Mouse (Mus musculus) cerebellum, adult 2 months (tissue): ENCODE measurements around the gene Hist1h3f.

Source experiments
- CTCF ChIP-seq: fragments of 200-500 bp; IDR thresholded peaks from 2 replicates; pipeline ENCODE4 v1.5.1; 2011; ENCODE audit warnings: low read depth, mild to moderate bottlenecking, control low read depth, low read length, moderate library complexity, borderline replicate concordance; ENCODE audit not compliant: insufficient read depth
- POLR2A ChIP-seq: fragments of 200-500 bp; IDR thresholded peaks from 2 replicates; pipeline ENCODE4 v1.6.1; 2011; ENCODE audit warnings: low read length, control low read depth, borderline replicate concordance; ENCODE audit not compliant: insufficient read depth

DNA sequence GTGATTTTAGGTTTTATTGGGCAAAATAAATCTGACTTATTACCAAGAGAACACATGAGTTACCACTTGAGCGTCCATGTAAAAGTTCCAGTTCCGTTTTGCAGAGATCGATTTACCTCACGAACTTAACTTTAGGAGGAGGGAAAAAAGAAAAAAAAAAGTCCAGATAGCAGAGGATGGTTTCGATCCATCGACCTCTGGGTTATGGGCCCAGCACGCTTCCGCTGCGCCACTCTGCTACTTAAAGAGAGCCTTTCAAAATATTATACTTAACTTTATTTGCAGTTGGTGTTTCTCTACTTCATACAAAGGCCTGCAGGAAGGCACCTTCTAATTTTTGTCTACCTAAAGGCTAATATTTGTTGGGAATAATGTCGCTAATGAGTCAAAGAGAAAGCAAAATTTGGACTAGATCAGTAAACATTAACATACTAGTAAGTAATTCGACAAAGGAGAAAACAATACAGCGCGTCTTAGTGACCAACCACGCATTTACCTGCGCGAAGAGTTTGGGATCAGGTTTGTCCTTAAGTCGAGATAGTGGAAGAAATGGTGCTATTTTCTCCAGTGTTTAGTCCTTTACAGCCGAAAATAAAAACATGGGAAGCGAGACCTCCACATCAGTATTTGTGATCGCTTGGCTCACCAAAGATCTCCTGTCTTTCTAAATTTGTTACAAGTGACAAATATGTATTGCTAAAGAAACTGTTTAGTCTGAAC, 13.5 kb upstream of the Hist1h3f start:
- TF ChIP-seq CTCF: no peak
- no peak for TF ChIP-seq POLR2A
